Mouse (Mus musculus) bone marrow, adult 2 months (tissue): ENCODE results near the gene Tex30. TPM values are rescaled to one million over a fixed set of nuclear protein-coding genes. Genes with fewer than 3 reads are reported as not detected.
A peak's percentile ranks its signal among the peaks of the same experiment; 100 is the strongest.
"Not testable (repeated sequence)": the region's sequence is repeated elsewhere in the genome, so short reads cannot be mapped to it uniquely, and the experiment has no call there.

Source experiments
- H3K27ac ChIP-seq: fragments of 200-500 bp; 2 replicates; pipeline ENCODE4 v1.5.1; 2012; ENCODE audit warnings: low read depth, mild to moderate bottlenecking, control low read depth, inconsistent platforms, low read length; ENCODE audit not compliant: control insufficient read depth, poor library complexity, insufficient read depth
- H3K4me1 ChIP-seq: fragments of 200-500 bp; 2 replicates; pipeline ENCODE4 v1.6.1; 2011; ENCODE audit warnings: low read length; ENCODE audit not compliant: control insufficient read depth, insufficient read depth
- H3K4me3 ChIP-seq: fragments of 200-500 bp; replicated peaks from 2 replicates; pipeline ENCODE3; 2011; ENCODE audit warnings: mild to moderate bottlenecking, low read depth, low read length, control low read depth; ENCODE audit not compliant: control insufficient read depth
- CTCF ChIP-seq: fragments of 200-500 bp; IDR thresholded peaks from 2 replicates; pipeline ENCODE4 v1.5.1; 2011; ENCODE audit warnings: low read length, control low read depth; ENCODE audit not compliant: control insufficient read depth, insufficient read depth
- POLR2A ChIP-seq: fragments of 200-500 bp; IDR thresholded peaks from 2 replicates; pipeline ENCODE4 v1.6.1; 2011; ENCODE audit warnings: low read depth, mild to moderate bottlenecking, control low read depth, low read length, borderline replicate concordance; ENCODE audit not compliant: control insufficient read depth
- WGBS: fragments of 180-500 bp; shearing (Covaris S2); methylation state at CpG from one replicate; pipeline ENCODE4 v1.1.7; 2018; 5-methylcytosine and 5-hydroxymethylcytosine counted together
- polyA plus RNA-seq: library from polyadenylated mRNA; stranded (reverse); fragments of >200 nt; gene quantifications from 2 replicates; pipeline ENCODE4 v1.2.4, GENCODE M21; 2011; ENCODE audit warnings: low replicate concordance; ENCODE audit not compliant: missing spikeins, insufficient read depth, insufficient read length

The Tex30 gene
- polyA plus RNA-seq, 1 experiment, result 39.5 TPM

- H3K27ac ChIP-seq, result no peak within 1 kb of the TSS
- TF ChIP-seq CTCF (no peak), POLR2A (no peak)
- no peak within 1 kb of the TSS for H3K4me3 ChIP-seq
- H3K4me1 ChIP-seq, result no peaks in the 10 kb centered on the region
- 78% methylated on average over 2 of the region's 2 CpGs for WGBS
Measured at GRCm38 (mm10) chr1:44061836-44062235, 40.4 kb downstream of the Tex30 start, which contains the start of gene Gm8251. TSS of gene Gm8251 (minus strand) at chr1:44061936.

GRCm38 (mm10) chr1:44057805-44058204 lies 44.4 kb downstream of the Tex30 start:
- Histone ChIP-seq H3K4me3 (no peak overlapping the region), H3K27ac (no peak overlapping the region), H3K4me1 (no peaks in the 10 kb centered on the region)
- TF ChIP-seq CTCF (no peak), POLR2A (no peak)
- 67% methylated on average over 3 of the region's 3 CpGs for WGBS

- 68% methylated on average over 2 of the region's 2 CpGs for WGBS
- TF ChIP-seq POLR2A (no peak), CTCF (no peak)
- Histone ChIP-seq H3K4me1 (no peaks in the 10 kb centered on the region; the same call in 1 of the 2 replicates), H3K27ac (no peak overlapping the region), H3K4me3 (no peak overlapping the region)
Measured at GRCm38 (mm10) chr1:44046556-44046955, 55.7 kb downstream of the Tex30 start.

- 83% methylated on average over 5 of the region's 5 CpGs for WGBS
- not testable (repeated sequence) for H3K4me1 ChIP-seq, H3K4me3 ChIP-seq, H3K27ac ChIP-seq
Measured at GRCm38 (mm10) chr1:44045689-44046088, 56.6 kb downstream of the Tex30 start.

- TF ChIP-seq POLR2A, result no peak
- no peak for TF ChIP-seq CTCF
- Histone ChIP-seq H3K4me1 (no peaks in the 10 kb centered on the region; the same call in 1 of the 2 replicates), H3K4me3 (peak overlapping the region; percentile 55), H3K27ac (no peak overlapping the region)
- 6% methylated on average over 6 of the region's 6 CpGs for WGBS
Measured at GRCm38 (mm10) chr1:44042555-44042915, 59.7 kb downstream of the Tex30 start.

GRCm38 (mm10) chr1:44041797-44042554 lies 60.3 kb downstream of the Tex30 start:
- TF ChIP-seq POLR2A (no peak), CTCF (peak; percentile 47; the same call in 1 of the 2 replicates)
- Histone ChIP-seq H3K4me1 (no peaks in the 10 kb centered on the region; the same call in 1 of the 2 replicates), H3K27ac (no peak overlapping the region), H3K4me3 (peak overlapping the region; percentile 55)
- WGBS, result under 1% methylated on average over 17 of the region's 17 CpGs

Other genes starting within 250 kb of the Tex30 start
- gene Tpp2, start 168.8 kb downstream of the Tex30 start, polyA plus RNA-seq, result 12.6 and 22.4 TPM in 2 replicates
- gene Mettl21c, start 82.4 kb downstream of the Tex30 start, polyA plus RNA-seq, result not detected in 2 replicates
- 0.43 and 0.92 TPM in 2 replicates for gene Gm8251, start 40.5 kb downstream of the Tex30 start, polyA plus RNA-seq
- gene Kdelc1, start 16.4 kb upstream of the Tex30 start, polyA plus RNA-seq, result 2.5 and 5.6 TPM in 2 replicates
- gene Bivm, start 16.5 kb upstream of the Tex30 start, polyA plus RNA-seq, result 0.81 and 2.1 TPM in 2 replicates
- gene Ercc5, start 45.3 kb upstream of the Tex30 start, polyA plus RNA-seq, result 7.1 and 7.3 TPM in 2 replicates
- not detected in 2 replicates for gene Mettl21e, start 116.5 kb upstream of the Tex30 start, polyA plus RNA-seq